Mouse (Mus musculus) 416B (cell line): ENCODE data around the gene Fnbp4.
"Not testable (repeated sequence)": the region's sequence is repeated elsewhere in the genome, so short reads cannot be mapped to it uniquely, and the experiment has no call there.

Source experiments
- DNase-seq: peaks from one replicate; pipeline ENCODE4 v3.0.0; 2011; ENCODE audit warnings: low read depth

Fnbp4 gene

GRCm38 (mm10) chr2:90782901-90783486, 37.8 kb downstream of the Fnbp4 start:
- no peak for DNase-seq

- DNase-seq = no peak
Measured at GRCm38 (mm10) chr2:90788126-90788525, 43.0 kb downstream of the Fnbp4 start.

- no peak for DNase-seq
Measured at GRCm38 (mm10) chr2:90808241-90809126, 63.3 kb downstream of the Fnbp4 start.

DNA sequence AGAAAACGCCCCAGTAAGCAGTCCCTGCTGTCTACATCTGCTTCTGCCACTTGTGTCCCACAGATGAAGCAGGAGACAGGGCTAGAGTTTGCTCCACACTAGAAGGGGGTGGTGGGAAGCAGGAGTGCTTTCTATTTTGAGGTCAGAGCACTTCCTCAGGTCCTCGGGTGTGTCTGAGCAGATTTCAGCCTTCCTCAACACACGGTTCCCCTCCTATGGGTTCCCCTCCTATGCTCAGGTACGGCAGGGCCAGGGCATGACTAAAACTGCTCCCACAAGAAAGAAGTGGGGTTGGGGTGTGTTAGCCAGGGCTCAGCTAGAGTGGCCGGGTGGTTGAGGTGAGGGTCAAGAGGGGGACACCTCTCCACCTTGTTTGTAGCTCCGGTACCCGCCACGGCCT, 65.6 kb downstream of the Fnbp4 start:
- DNase-seq = no peak

DNA sequence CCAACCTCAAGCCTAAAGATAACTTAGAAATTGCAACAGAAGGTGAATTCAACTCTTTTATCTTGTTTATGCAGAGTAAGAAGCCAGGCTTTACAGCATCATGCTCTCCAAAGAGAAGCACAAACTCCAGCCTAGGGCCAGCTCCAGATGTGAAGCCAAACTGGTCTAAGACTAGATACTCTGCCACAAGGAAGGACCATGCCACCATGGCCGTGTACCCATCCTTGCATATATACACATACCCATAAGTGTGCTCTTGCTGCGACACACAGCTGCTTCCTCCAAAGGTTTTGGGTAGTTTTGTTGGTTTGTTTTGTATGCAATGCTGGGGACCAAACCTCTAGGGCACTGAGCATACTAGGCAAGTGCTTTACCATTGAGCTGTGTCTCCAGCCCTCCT, 70.1 kb downstream of the Fnbp4 start:
- no peak for DNase-seq

DNA sequence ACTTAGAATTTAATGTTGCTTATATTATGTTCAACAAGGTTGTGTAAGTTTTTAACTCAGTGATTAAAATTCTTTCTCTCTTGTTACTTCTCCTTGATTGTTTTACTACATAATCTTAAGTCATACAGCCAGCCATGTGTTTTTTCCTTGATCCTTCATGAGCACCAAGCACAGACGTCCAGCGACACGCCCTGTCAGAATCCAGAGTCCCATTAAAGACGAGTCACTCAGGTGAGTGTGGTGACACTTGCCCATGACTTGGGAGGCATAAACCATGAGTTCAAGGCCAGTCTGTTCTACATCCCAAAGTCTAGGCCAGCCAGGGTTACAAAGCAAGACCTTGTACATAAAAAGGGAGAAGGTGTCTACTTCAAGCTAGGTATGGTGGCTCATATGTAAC, 71.0 kb downstream of the Fnbp4 start:
- DNase-seq = no peak

DNA sequence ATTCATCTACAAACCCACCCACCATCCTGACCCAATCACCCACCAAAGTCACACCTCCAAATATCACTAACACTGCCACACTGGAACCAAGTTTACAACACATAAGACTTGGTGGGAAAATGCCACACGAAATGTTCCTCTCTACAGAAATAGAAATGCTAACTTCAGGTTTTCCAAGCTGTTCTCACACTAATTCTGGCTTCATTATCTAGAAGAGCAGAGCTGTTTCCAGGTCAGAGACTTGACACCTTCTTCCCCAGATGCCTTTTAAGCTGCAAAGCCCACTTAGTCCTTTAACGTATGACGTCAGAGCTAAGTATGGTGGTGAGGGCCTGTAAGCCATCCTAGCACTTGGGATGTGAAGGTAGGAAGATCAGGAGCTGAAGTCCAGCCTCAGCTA, 73.5 kb downstream of the Fnbp4 start:
- no peak for DNase-seq

DNA sequence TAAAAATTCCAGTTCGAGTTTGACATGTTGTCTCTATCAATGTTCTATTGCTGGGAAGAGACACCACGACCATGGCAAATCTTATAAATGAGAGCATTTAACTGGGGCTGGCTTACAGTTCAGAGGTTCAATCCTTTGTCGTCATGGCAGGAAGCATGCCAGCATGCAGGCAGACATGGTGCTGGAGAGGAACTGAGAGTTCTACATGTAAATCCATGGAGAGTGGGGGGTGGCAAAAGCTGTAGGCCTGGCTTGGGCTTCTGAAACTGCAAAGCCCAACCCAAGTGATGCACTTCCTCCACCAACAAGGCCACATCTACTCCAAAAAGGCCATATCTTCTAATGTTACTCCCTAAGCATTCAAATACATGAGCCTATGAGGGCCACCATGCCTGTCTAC, 75.7 kb downstream of the Fnbp4 start:
- no peak for DNase-seq

DNA sequence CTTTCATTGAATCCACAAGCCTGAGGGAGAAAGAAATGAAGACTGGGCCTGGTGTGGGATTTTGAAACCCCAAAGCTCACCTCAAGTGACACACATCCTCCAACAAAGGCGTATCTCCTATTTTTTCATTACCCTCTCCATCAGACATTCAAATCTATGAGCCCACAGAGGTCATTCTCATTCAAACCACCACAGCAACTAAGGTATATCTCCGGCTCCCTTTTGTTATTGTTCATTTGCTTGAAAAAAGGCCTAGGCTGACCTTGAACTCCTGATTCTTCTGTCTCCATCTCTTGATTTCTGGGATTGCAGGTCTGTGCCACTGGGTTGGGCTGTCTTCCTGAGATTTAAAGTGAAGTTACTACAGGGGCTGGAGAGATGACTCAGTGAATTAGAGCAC, 77.8 kb downstream of the Fnbp4 start:
- DNase-seq = no peak

DNA sequence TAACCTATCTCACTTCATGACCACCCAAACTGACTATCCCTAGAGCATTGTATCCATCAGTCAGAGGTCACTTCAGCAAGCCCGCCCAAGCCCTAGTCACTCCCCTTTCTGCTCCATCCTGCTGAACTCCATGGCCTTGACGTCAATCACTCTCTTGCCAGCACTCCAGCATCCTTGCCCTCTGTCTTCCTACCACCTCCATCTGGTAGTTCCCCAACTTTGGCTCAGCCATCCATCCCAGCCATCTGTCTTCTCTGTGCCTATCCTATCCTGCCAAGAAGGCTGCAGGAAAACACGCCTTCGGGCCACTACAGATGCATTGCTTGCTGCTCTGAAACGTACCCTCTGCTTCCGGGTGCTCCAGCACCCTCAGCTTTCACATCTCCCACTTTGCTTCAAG, 78.6 kb downstream of the Fnbp4 start:
- DNase-seq = no peak

GRCm38 (mm10) chr2:90824528-90824927, 79.4 kb downstream of the Fnbp4 start:
- DNase-seq = not testable (repeated sequence)

GRCm38 (mm10) chr2:90825515-90826172, 80.5 kb downstream of the Fnbp4 start:
- no peak for DNase-seq

- DNase-seq = no peak
Measured at GRCm38 (mm10) chr2:90828739-90829138, 83.6 kb downstream of the Fnbp4 start.
